Mouse (Mus musculus): Measurements from ENCODE around the gene Notch4. TPM values are rescaled to one million over a fixed set of nuclear protein-coding genes. Genes with fewer than 3 reads are reported as not detected.

The Notch4 gene
- total RNA-seq, 2 experiments from 2014 or later, result 29.2 to 39.3 TPM

- DNase-seq, result peak; percentile 62
These were observed 64.0 kb downstream of the Notch4 start, which contains the start of gene Ppt2 for GRCm38 (mm10) chr17:34627943-34628643. Gene Ppt2, minus strand, starts transcription at chr17:34628510.

DNA sequence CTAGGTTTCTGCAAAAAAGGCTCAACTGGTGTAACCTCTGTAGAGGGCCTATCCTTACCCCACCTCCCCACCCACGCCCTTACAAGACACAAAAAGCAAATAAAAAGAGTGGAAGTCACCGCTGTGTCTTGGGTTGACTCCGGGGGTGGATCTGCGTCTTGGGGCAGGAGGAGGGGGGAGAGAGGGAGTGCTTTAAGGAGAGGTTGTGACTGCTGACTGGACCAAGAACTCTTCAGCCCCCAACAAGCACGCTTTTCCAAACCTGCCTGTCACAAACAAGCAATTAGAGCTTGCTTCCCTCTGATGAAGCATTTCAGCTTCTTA is 64.5 kb downstream of the Notch4 start:
- DNase-seq, result no peak

DNA sequence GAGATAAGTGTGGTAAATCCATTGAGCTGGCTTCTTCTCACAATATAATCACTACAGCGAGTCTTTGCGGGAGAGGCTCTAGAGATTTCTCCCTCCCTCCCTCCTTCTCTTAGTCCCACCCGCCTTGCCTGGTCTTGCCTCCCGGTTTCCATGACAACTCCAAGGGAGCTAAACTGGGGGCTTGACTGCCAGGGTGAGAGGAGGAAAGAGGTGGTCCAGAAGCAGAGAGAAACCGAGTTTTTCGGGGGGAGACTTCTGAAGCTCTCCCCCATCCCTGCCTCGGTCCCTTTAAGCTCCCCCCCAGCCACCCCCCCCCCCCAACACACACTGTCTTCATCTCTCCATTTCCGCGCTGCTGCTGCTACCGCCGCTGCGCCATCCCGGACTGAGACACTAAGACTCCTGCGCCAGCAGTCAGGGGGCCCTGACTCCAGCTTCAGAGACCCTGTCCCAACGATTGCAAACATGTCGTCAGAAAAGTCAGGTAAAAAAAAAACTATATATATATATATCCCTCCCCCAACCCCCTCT is 65.2 kb downstream of the Notch4 start, which contains the start of gene Prrt1:
Gene Prrt1 (plus strand): TSS at position 313 of the 531 bp plus-strand sequence.
- DNase-seq, result no peak

DNA sequence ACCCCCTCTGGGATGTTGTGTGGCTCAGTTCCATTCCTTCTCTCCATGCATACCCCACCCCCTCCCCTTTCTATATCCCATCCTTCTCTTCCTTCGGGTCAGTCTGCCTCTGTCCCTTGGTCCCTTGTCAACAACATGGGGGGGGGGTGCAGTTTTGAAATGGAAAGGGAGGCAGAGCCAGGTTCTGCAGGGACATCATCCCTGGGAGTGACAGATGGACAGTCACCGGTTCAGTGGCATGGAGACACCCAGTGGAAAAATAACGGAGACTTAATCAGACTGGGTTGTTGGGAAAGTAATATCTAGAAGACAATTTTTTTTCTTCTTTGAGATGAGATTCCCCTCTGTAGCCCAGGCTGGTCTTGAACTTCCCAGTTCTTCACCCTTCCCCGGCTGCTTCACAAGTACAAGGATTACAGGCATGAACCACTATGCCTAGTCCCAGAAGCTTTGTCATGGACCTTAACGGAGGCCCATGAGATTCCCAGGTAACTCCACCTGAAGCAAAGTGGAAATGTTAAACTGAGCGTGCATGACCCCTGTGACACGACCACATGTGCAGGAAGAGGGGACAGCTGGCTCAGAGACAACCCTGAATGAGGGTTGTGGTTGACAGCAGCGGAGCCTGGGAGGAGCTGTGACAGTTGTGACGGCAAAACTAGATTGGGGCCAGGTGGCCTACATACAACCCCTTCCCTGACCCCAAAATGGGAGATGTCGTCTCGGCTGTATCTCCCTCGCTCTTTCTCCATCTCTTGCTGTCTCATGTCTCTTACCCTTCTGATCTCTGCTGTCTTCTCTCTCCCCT is 65.9 kb downstream of the Notch4 start:
- no peak for DNase-seq

DNA sequence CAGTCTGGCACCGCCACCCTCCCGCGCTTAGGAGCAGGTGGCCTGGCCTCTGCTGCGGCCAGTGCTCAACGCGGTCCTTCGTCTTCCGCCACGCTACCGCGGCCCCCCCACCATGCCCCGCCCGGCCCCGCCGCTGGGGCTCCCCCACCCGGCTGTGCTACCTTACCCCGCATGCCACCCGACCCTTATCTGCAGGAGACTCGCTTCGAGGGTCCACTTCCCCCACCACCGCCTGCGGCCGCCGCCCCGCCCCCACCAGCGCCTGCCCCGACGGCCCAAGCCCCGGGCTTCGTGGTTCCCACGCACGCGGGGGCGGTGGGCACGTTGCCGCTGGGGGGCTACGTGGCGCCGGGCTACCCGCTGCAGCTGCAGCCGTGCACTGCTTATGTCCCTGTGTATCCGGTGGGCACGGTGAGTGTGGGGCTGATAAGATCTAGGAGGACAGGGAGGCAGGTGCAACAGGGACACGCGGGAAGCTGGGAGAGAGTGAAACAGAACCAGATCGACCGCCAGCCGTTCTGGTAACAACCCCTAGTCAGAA is 66.8 kb downstream of the Notch4 start:
- no peak for DNase-seq

DNA sequence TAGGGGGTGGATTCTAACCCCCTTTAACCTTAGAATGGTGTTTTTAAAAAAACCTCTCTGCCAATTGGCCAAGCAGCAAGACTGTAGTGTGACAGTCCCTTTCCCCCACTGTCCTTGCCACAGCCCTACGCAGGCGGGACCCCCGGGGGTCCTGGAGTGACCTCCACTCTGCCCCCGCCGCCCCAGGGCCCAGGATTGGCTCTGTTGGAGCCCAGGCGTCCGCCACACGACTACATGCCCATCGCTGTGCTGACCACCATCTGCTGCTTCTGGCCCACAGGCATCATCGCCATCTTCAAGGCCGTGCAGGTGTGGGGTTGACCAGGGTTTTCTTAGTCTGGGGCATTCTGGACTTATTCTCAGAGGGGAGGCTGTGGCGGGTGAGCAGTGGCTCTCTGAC is 67.6 kb downstream of the Notch4 start:
- no peak for DNase-seq

DNA sequence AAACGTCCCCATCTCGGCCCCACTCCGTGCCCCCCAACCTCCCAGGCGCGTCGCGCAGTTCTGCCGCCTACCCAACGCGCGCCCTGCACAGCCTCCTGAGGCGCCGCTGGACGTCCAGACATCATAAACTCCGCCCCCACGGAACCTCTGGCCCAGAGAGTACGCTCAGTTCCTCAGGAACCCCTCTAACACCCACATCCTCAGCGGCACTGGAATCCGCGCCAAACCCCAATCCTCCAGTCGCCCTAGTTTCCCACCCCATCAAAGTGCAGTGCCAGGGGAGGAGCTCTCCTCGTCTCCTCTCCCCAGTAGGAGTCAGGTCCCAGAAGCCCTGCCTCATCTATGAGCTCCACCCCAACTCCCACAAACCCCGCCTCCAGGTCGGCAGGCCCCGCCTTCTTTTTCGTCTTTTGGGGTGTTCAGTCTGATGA is 68.2 kb downstream of the Notch4 start:
- peak; percentile 74 for DNase-seq

GRCm38 (mm10) chr17:34635671-34636070 is 71.6 kb downstream of the Notch4 start:
- DNase-seq, result no peak

DNA sequence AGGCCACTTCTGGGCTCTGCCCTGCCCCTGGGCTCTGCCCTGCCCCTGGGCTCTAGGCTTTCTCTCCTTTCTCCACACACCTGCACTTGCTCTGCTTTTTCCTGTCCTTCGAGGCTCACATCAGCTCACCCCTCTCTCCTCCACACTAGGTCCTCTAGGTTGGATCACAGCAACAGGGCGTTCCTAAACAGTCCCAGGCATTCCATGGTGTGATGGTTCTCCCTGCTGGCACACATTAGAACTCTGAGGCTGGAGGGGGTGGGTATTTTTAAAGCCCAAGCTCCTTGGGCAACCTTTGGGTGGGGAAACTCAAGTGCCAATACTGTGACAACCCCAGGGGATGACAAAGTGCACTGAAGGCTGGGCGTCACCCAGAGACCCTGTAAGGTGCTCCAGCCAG is 73.4 kb downstream of the Notch4 start:
- no peak for DNase-seq

Other genes with a start within 250 kb of the Notch4 start
- not detected for gene H2-Eb2, start 238.6 kb upstream of the Notch4 start, total RNA-seq (2021)
- under 1 TPM; 0.09 to 0.31 TPM for gene Btnl2, start 209.4 kb upstream of the Notch4 start, total RNA-seq (2021)
- not detected for gene Btnl1, start 187.1 kb upstream of the Notch4 start, total RNA-seq (2021)
- not detected for gene BC051142, start 165.4 kb upstream of the Notch4 start, total RNA-seq (2021)
- gene Btnl4, start 87.0 kb upstream of the Notch4 start, total RNA-seq (2021), result not detected
- not detected for gene Btnl6, start 46.9 kb upstream of the Notch4 start, total RNA-seq (2021)
- gene Gpsm3, start 25.5 kb downstream of the Notch4 start, total RNA-seq (2021), result 1 to 10 TPM; 3.9 to 4.4 TPM
- 10 to 100 TPM; 34.6 to 39.5 TPM for gene Pbx2, start 27.0 kb downstream of the Notch4 start, total RNA-seq (2021)
- 1 to 10 TPM; 1.6 TPM for gene Ager, start 33.6 kb downstream of the Notch4 start, total RNA-seq (2021)
- 10 to 100 TPM; 40.6 to 40.8 TPM for gene Rnf5, start 39.4 kb downstream of the Notch4 start, total RNA-seq (2021)
- 10 to 100 TPM; 59.3 to 62.4 TPM for gene Agpat1, start 40.0 kb downstream of the Notch4 start, total RNA-seq (2021)
- 1 to 10 TPM; 2.5 to 3.4 TPM for gene Egfl8, start 51.7 kb downstream of the Notch4 start, total RNA-seq (2021)
- gene Ppt2, start 64.2 kb downstream of the Notch4 start, total RNA-seq (2021), result 10 to 100 TPM; 37.8 to 41.8 TPM
- gene Prrt1, start 65.3 kb downstream of the Notch4 start, total RNA-seq (2021), result under 1 TPM; 0.52 to 0.91 TPM
- 1 to 10 TPM; 6.1 to 9.5 TPM for gene Fkbpl, start 80.5 kb downstream of the Notch4 start, total RNA-seq (2021)
- 10 to 100 TPM; 22.3 to 24.4 TPM for gene Atf6b, start 82.9 kb downstream of the Notch4 start, total RNA-seq (2021)
- 10 to 100 TPM; 47.1 to 54.2 TPM for gene Tnxb, start 106.3 kb downstream of the Notch4 start, total RNA-seq (2021)
- 1 to 10 TPM; 5.0 to 5.5 TPM for gene C4b, start 179.6 kb downstream of the Notch4 start, total RNA-seq (2021)
- not detected for gene Cyp21a1, start 240.3 kb downstream of the Notch4 start, total RNA-seq (2021)

Measured in heart, postnatal 4 days (tissue).